Mouse (Mus musculus): ENCODE measurements around the gene Vstm4. TPM values are rescaled to one million over a fixed set of nuclear protein-coding genes. Genes with fewer than 3 reads are reported as not detected.

The Vstm4 gene
- polyA plus RNA-seq, 1 experiment from 2014 or later: 37.3 TPM

DNA sequence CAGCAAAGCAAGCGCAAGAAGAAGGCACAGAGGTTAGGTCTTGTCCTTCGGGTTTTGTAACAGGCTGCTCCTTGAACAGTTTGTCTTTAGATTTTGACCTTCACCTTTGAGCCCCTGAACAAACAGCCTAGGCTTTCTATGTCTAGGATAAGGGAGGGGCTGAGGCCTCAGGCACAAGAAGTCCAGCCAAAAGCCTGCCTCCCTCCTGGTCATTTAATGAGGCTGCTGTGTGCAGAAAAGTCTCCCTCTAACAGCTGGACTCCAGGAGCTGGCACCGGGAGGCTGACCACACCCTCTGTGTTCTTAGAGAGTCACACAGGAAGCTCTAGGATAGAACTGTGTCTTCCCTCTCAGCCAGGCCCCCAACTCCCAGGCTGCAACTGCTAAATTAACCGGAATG is 29.4 kb upstream of the Vstm4 start:
- Histone ChIP-seq H3K27ac (replicated peaks) (peak overlapping the region; percentile 85; the same call in 1 of the 2 replicates), H3K9me3 (replicated peaks) (no peaks in the 10 kb centered on the region), H3K4me3 (replicated peaks) (no peak overlapping the region), H3K4me2 (replicated peaks) (no peak overlapping the region), H3K27me3 (no peaks in the 10 kb centered on the region), H3K4me1 (peaks cover 43% of the 10 kb centered on the region), H3K36me3 (no peaks in the 10 kb centered on the region), H3K9ac (no peak overlapping the region)
- 49% methylated on average over 4 of the region's 4 CpGs for WGBS
- ATAC-seq (ENCODE audit: insufficient number of reproducible peaks, low FRiP score, low TSS enrichment, low read depth): no peak

DNA sequence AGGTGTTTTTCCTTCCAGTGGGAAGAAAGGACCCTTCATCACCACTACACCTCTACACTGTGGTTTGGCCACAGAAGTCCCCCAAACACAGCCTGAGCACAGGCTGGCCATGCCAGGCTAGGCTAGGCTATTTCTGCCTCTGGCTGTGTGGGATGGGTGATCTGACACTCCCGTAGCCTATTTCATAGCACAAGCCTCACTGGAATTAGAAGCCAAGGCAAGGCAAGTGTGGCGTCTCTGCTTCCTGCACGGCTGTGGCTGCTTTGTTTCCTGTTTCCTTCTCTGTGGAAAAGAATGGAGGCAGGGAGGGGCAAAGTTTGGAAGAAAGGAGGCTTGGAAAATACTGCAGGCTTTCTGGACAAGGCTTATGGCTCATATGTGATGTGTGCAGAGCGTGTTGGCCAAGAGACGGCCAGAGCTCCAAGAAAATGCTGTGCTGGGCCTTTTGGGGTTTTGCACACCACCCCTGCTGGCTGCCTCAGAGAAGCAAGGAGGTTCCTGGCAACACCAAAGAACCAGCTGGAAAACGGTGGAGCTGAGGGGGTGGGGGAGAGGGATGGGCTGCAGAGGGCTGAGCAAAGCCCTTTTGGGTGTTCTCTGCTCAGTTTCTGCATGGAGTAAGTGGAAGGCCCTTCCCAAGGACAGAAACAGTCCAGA is 28.4 kb upstream of the Vstm4 start:
- H3K9me3 ChIP-seq (replicated peaks): no peaks in the 10 kb centered on the region
- H3K9ac ChIP-seq: no peak overlapping the region
- no peaks in the 10 kb centered on the region for H3K36me3 ChIP-seq
- H3K27ac ChIP-seq (replicated peaks): peak overlapping the region; percentile 85
- H3K27me3 ChIP-seq: no peaks in the 10 kb centered on the region
- peak; percentile 45; the same call in 1 of the 2 replicates for ATAC-seq (ENCODE audit: insufficient number of reproducible peaks, low FRiP score, low TSS enrichment, low read depth)
- peaks cover 43% of the 10 kb centered on the region for H3K4me1 ChIP-seq
- no peak overlapping the region for H3K4me3 ChIP-seq (replicated peaks)
- WGBS: 32% methylated on average over 6 of the region's 6 CpGs
- no peak overlapping the region for H3K4me2 ChIP-seq (replicated peaks)

DNA sequence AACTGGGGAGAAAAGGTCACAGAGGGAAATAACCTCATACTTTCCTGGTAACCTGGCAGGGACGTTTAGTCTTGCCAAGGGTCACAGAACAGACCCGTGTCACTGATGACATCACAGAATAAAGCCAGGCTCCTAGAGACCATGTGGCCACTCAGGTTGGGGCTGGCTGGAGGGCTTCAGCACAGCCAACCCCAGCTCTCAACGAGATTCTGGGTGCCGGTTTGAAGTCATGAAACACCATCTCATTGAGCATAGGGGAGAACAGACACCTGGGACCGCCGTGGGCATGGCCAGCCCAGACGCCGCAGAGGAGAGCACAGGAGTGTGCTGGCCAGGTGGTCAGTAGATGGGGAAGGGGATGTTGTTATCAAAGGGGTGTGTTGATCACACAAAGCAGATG is 22.7 kb upstream of the Vstm4 start, which contains the start of gene Fam170b:
Gene Fam170b, plus strand, starts transcription at position 116 of the 400 bp plus-strand sequence.
- H3K9me3 ChIP-seq (replicated peaks): no peaks in the 10 kb centered on the region
- H3K27me3 ChIP-seq: no peaks in the 10 kb centered on the region
- no peaks in the 10 kb centered on the region for H3K36me3 ChIP-seq
- no peak within 1 kb of the TSS for H3K4me2 ChIP-seq (replicated peaks)
- no peak within 1 kb of the TSS for H3K4me3 ChIP-seq (replicated peaks)
- no peak for ATAC-seq (ENCODE audit: insufficient number of reproducible peaks, low FRiP score, low TSS enrichment, low read depth)
- 66% methylated on average over 8 of the region's 8 CpGs for WGBS
- H3K4me1 ChIP-seq: no peaks in the 10 kb centered on the region
- no peak within 1 kb of the TSS for H3K9ac ChIP-seq
- no peak within 1 kb of the TSS for H3K27ac ChIP-seq (replicated peaks)

DNA sequence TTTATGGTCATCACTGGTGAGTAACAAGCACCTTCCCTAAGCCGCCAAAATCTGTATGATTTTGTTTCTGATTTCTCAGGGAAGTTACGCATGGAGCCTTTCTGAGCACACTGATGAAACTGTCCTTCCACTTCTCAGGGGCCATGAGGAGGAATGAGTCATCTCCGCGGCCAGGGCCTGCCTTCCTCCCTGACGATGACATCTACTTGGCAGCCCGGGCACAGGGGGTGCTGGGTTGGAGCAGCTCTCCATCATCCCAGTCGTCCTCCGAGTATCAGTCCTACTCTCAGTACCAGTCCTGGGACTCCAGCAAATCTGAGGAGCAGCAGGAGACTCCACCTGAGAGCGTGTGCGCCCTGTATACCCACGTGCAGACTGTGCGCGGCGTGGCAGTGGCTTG is 21.4 kb upstream of the Vstm4 start:
- 88% methylated on average over 14 of the region's 14 CpGs for WGBS
- Histone ChIP-seq H3K27ac (replicated peaks) (no peak overlapping the region), H3K27me3 (no peaks in the 10 kb centered on the region), H3K4me1 (no peaks in the 10 kb centered on the region), H3K36me3 (no peaks in the 10 kb centered on the region), H3K4me3 (replicated peaks) (no peak overlapping the region), H3K9me3 (replicated peaks) (no peaks in the 10 kb centered on the region), H3K4me2 (replicated peaks) (no peak overlapping the region), H3K9ac (no peak overlapping the region)
- ATAC-seq (ENCODE audit: insufficient number of reproducible peaks, low FRiP score, low TSS enrichment, low read depth): no peak

DNA sequence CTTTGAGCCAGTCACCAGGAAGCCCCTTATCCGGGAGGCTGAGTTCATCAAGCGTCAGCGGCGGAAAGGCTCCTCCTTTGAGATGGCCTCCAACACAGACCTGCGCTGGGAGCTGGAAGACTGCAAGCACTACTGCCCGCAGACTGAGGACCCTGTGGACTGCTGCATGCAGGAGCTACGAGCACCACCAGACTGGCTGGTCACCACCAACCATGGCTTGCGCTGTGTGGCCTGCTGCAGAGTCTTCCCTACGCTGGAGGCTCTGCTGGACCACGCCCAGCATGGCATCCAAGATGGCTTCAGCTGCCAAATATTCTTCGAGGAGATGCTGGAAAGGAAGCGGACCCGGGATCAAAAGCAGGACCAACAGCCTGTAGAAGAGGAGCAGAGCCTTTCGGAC is 21.0 kb upstream of the Vstm4 start:
- no peak overlapping the region for H3K9ac ChIP-seq
- no peak for ATAC-seq (ENCODE audit: insufficient number of reproducible peaks, low FRiP score, low TSS enrichment, low read depth)

DNA sequence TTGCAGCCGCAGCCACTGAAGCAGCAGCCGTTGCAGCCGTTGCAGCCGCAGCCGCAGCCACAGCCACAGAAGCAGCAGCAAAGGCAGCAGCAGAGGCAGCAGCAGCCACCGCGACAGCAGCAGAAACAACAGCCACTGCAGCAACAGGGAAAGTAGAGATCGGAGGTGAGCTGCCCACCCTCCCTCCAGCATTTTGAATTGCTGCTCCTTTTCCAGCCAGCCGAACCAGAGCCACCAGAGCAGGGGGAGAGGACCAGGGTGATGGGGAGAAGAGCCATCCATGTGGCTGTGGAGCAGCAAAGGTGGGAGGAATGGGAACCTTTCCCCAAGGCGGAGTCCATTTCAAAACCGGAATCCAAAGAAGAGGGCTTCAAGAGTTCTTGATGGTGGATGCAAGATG is 20.4 kb upstream of the Vstm4 start:
- H3K27ac ChIP-seq (replicated peaks): no peak overlapping the region
- H3K4me1 ChIP-seq: no peaks in the 10 kb centered on the region
- no peak overlapping the region for H3K4me2 ChIP-seq (replicated peaks)
- no peak for ATAC-seq (ENCODE audit: insufficient number of reproducible peaks, low FRiP score, low TSS enrichment, low read depth)
- no peak overlapping the region for H3K4me3 ChIP-seq (replicated peaks)
- no peaks in the 10 kb centered on the region for H3K9me3 ChIP-seq (replicated peaks)
- WGBS: 94% methylated on average over 11 of the region's 11 CpGs
- no peak overlapping the region for H3K9ac ChIP-seq
- no peaks in the 10 kb centered on the region for H3K27me3 ChIP-seq
- H3K36me3 ChIP-seq: no peaks in the 10 kb centered on the region

More for the DNA sequence above, 21.0 kb upstream of the Vstm4 start:
- Histone ChIP-seq H3K4me2 (replicated peaks) (no peak overlapping the region), H3K36me3 (no peaks in the 10 kb centered on the region), H3K9me3 (replicated peaks) (no peaks in the 10 kb centered on the region), H3K27me3 (no peaks in the 10 kb centered on the region), H3K4me3 (replicated peaks) (no peak overlapping the region), H3K27ac (replicated peaks) (no peak overlapping the region), H3K4me1 (no peaks in the 10 kb centered on the region)
- WGBS: 87% methylated on average over 14 of the region's 14 CpGs

DNA sequence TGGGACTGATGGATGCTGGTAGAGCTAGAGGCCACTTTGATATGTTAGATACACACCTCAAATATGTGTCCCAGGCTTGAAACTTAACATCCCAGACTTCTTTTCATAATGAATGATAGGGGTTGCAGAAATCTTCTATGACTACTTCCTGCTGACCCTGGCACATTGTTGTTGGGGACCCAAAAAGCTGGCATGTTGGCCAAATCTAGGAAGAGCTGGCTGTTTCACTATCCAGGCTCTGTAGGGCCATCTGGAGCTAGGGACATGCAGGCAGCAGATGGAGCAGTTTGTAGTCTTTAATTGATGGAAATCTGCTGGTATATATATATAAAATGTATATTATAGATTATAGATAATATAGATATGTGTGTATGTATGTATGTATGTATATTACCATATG is 14.5 kb upstream of the Vstm4 start:
- Histone ChIP-seq H3K9ac (no peak overlapping the region), H3K9me3 (replicated peaks) (no peaks in the 10 kb centered on the region), H3K36me3 (no peaks in the 10 kb centered on the region), H3K4me2 (replicated peaks) (no peak overlapping the region), H3K4me3 (replicated peaks) (no peak overlapping the region), H3K4me1 (no peaks in the 10 kb centered on the region), H3K27ac (replicated peaks) (no peak overlapping the region), H3K27me3 (no peaks in the 10 kb centered on the region)
- no peak for ATAC-seq (ENCODE audit: insufficient number of reproducible peaks, low FRiP score, low TSS enrichment, low read depth)

DNA sequence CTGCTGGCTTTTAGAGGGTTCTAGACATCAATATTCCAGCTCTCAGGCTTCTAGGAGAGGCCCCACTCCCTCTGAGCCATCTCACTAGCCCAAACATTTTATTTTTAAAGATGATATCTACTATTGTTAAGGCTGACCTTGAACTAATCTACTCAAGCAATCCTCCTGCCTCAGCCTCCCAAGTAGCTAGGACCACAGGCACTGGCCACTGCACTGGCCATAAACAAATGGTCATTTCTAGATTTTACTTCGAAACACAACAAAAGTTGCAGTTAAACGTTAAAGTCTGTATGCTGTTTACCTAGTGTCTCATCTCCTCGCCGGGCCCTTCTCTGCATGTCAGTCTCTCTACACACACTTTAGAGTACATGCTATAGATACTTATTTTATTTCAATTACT is 2.5 kb upstream of the Vstm4 start:
- Histone ChIP-seq H3K9me3 (replicated peaks) (no peaks in the 10 kb centered on the region), H3K4me2 (replicated peaks) (no peak overlapping the region), H3K9ac (no peak overlapping the region), H3K27ac (replicated peaks) (no peak overlapping the region), H3K4me3 (replicated peaks) (no peak overlapping the region), H3K36me3 (no peaks in the 10 kb centered on the region), H3K4me1 (peaks cover 20% of the 10 kb centered on the region; the same call in 1 of the 2 replicates), H3K27me3 (no peaks in the 10 kb centered on the region)
- no peak for ATAC-seq (ENCODE audit: insufficient number of reproducible peaks, low FRiP score, low TSS enrichment, low read depth)
- WGBS: 89% methylated on average over 4 of the region's 4 CpGs

DNA sequence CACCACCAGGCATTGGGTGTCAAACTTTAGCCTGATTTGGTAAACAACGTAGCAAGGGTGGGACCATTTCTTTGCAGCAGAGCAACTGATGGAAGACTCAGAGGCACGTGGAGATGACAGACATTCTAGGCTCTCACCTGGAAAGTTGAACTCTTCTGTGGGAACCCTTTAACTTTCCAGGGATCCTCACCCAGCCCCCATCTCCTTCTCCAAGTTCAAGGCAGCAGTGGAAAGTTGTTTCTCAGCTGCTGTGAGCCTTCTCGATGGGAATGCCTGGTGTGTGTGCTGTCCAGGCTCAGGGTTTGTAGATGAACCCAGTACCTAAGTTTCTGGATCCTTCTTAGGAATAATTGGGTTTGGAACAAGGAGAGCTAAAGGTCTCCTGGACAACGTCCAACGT is 310 bp upstream of the Vstm4 start:
- no peak for ATAC-seq (ENCODE audit: insufficient number of reproducible peaks, low FRiP score, low TSS enrichment, low read depth)
- Histone ChIP-seq H3K36me3 (no peaks in the 10 kb centered on the region), H3K4me3 (replicated peaks) (peak overlapping the region; percentile 62), H3K9ac (no peak overlapping the region), H3K4me2 (replicated peaks) (peak overlapping the region; percentile 72), H3K4me1 (peaks cover 36% of the 10 kb centered on the region), H3K9me3 (replicated peaks) (no peaks in the 10 kb centered on the region), H3K27ac (replicated peaks) (0 out of 2 replicates have a peak overlapping the region, but pooled peaks have one; percentile 74), H3K27me3 (no peaks in the 10 kb centered on the region)
- WGBS: 39% methylated on average over 5 of the region's 5 CpGs

DNA sequence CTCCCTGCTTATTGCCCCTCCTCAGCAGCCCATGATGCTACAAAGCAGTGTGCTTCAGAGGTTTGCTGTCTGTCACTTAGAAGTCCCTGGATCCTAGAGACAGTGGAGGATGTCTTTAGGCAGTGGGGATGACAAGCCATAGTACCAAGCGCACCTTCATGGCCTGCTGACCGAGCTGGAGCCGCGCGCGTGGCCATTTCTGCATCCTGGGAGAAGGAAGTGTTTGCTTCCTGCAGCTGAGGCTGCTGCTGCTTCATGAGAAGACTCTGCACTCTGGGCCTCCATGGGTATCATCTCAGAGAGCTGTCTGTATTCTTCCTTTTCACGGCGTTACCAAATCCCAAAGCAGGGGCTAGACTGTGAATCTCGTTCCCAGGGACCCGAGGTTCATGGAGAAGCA is 1.8 kb downstream of the Vstm4 start:
- H3K27ac ChIP-seq (replicated peaks): no peak overlapping the region
- H3K36me3 ChIP-seq: no peaks in the 10 kb centered on the region
- 88% methylated on average over 10 of the region's 10 CpGs for WGBS
- peaks cover 48% of the 10 kb centered on the region for H3K4me1 ChIP-seq
- no peaks in the 10 kb centered on the region for H3K27me3 ChIP-seq
- H3K9me3 ChIP-seq (replicated peaks): no peaks in the 10 kb centered on the region
- no peak overlapping the region for H3K4me2 ChIP-seq (replicated peaks)
- H3K4me3 ChIP-seq (replicated peaks): no peak overlapping the region
- H3K9ac ChIP-seq: no peak overlapping the region
- ATAC-seq (ENCODE audit: insufficient number of reproducible peaks, low FRiP score, low TSS enrichment, low read depth): no peak

DNA sequence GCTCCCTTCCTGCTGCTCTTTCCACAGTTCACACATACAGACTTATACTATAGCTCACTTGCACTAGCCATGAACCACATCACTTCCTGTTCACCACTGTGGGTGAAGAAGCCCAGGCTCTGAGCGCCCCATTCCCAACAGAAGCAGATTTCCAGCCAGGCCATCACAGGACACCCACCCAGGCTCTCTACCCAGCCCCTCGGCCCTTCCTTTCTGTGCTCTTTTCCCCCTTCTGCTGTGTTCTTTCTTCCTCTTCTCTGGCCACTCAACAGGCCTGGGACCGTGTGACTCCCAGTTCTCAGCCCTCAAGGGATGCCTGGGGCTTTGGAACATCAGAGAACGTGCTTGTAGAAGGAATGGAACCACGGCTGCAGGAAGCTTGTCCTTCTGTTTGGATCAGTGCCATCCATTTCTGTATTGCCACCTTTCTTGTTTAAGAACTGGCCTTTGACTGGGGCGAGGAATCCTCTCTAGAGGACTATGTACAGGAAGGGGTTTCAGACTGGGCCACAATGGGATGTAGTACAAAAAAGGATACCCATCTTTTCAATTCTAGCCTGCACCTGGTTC is 2.5 kb downstream of the Vstm4 start:
- H3K9ac ChIP-seq: no peak overlapping the region
- no peak overlapping the region for H3K4me2 ChIP-seq (replicated peaks)
- 60% methylated on average over 6 of the region's 6 CpGs for WGBS
- no peak for ATAC-seq (ENCODE audit: insufficient number of reproducible peaks, low FRiP score, low TSS enrichment, low read depth)
- no peaks in the 10 kb centered on the region for H3K36me3 ChIP-seq
- H3K27me3 ChIP-seq: no peaks in the 10 kb centered on the region
- no peaks in the 10 kb centered on the region for H3K9me3 ChIP-seq (replicated peaks)
- no peak overlapping the region for H3K27ac ChIP-seq (replicated peaks)
- peaks cover 48% of the 10 kb centered on the region for H3K4me1 ChIP-seq
- H3K4me3 ChIP-seq (replicated peaks): no peak overlapping the region

Data from embryonic facial prominence, embryonic 15.5 days (tissue).